Mouse (Mus musculus): Measurements from ENCODE around the gene Hoxb6. TPM values are rescaled to one million over a fixed set of nuclear protein-coding genes. Genes with fewer than 3 reads are reported as not detected.

Gene Hoxb6
- 0.68 and 14.3 TPM in 2 replicates for polyA plus RNA-seq (2012; rRNA removed)

GRCm38 (mm10) chr11:96291681-96292564 is at the start of gene Hoxb6:
TSS of gene Hoxb6 (plus strand) at chr11:96292476.
- TF ChIP-seq CTCF (IDR thresholded peaks at IDR 0.05; ENCODE audit: borderline replicate concordance, extremely low read depth, insufficient read depth, insufficient read length) (no peak), POLR2A (IDR thresholded peaks at IDR 0.05; ENCODE audit: borderline replicate concordance, extremely low read depth, insufficient read depth, insufficient read length, poor library complexity, severe bottlenecking) (no peak)

GRCm38 (mm10) chr11:96250901-96251300 is 41.4 kb upstream of the Hoxb6 start:
- no peak for DNase-seq (ENCODE audit: low read depth)
- TF ChIP-seq CTCF (IDR thresholded peaks at IDR 0.05; ENCODE audit: borderline replicate concordance, extremely low read depth, insufficient read depth, insufficient read length), result no peak
- no peak for TF ChIP-seq POLR2A (IDR thresholded peaks at IDR 0.05; ENCODE audit: borderline replicate concordance, extremely low read depth, insufficient read depth, insufficient read length, poor library complexity, severe bottlenecking)

More at GRCm38 (mm10) chr11:96291681-96292564, at the start of gene Hoxb6:
- no peak for DNase-seq (ENCODE audit: low read depth)

- TF ChIP-seq CTCF (IDR thresholded peaks at IDR 0.05; ENCODE audit: borderline replicate concordance, extremely low read depth, insufficient read depth, insufficient read length) (no peak), POLR2A (IDR thresholded peaks at IDR 0.05; ENCODE audit: borderline replicate concordance, extremely low read depth, insufficient read depth, insufficient read length, poor library complexity, severe bottlenecking) (no peak)
- DNase-seq (ENCODE audit: low read depth), result no peak
Observed at GRCm38 (mm10) chr11:96251480-96252031, 40.7 kb upstream of the Hoxb6 start.

GRCm38 (mm10) chr11:96252541-96253120 is 39.6 kb upstream of the Hoxb6 start:
- no peak for TF ChIP-seq CTCF (IDR thresholded peaks at IDR 0.05; ENCODE audit: borderline replicate concordance, extremely low read depth, insufficient read depth, insufficient read length)
- TF ChIP-seq POLR2A (IDR thresholded peaks at IDR 0.05; ENCODE audit: borderline replicate concordance, extremely low read depth, insufficient read depth, insufficient read length, poor library complexity, severe bottlenecking), result no peak
- no peak for DNase-seq (ENCODE audit: low read depth)

- TF ChIP-seq CTCF (IDR thresholded peaks at IDR 0.05; ENCODE audit: borderline replicate concordance, extremely low read depth, insufficient read depth, insufficient read length) (no peak), POLR2A (IDR thresholded peaks at IDR 0.05; ENCODE audit: borderline replicate concordance, extremely low read depth, insufficient read depth, insufficient read length, poor library complexity, severe bottlenecking) (no peak)
- no peak for DNase-seq (ENCODE audit: low read depth)
Observed at GRCm38 (mm10) chr11:96254221-96254620, 38.1 kb upstream of the Hoxb6 start.

- TF ChIP-seq CTCF (IDR thresholded peaks at IDR 0.05; ENCODE audit: borderline replicate concordance, extremely low read depth, insufficient read depth, insufficient read length), result no peak
- no peak for TF ChIP-seq POLR2A (IDR thresholded peaks at IDR 0.05; ENCODE audit: borderline replicate concordance, extremely low read depth, insufficient read depth, insufficient read length, poor library complexity, severe bottlenecking)
- no peak for DNase-seq (ENCODE audit: low read depth)
Observed at GRCm38 (mm10) chr11:96255111-96255995, 36.9 kb upstream of the Hoxb6 start.

- TF ChIP-seq CTCF (IDR thresholded peaks at IDR 0.05; ENCODE audit: borderline replicate concordance, extremely low read depth, insufficient read depth, insufficient read length) (no peak), POLR2A (IDR thresholded peaks at IDR 0.05; ENCODE audit: borderline replicate concordance, extremely low read depth, insufficient read depth, insufficient read length, poor library complexity, severe bottlenecking) (no peak)
- DNase-seq (ENCODE audit: low read depth), result no peak
Observed at GRCm38 (mm10) chr11:96255996-96256445, 36.3 kb upstream of the Hoxb6 start.

- TF ChIP-seq CTCF (IDR thresholded peaks at IDR 0.05; ENCODE audit: borderline replicate concordance, extremely low read depth, insufficient read depth, insufficient read length) (no peak), POLR2A (IDR thresholded peaks at IDR 0.05; ENCODE audit: borderline replicate concordance, extremely low read depth, insufficient read depth, insufficient read length, poor library complexity, severe bottlenecking) (no peak)
- DNase-seq (ENCODE audit: low read depth), result no peak
Observed at GRCm38 (mm10) chr11:96257141-96257540, 35.1 kb upstream of the Hoxb6 start.

- TF ChIP-seq POLR2A (IDR thresholded peaks at IDR 0.05; ENCODE audit: borderline replicate concordance, extremely low read depth, insufficient read depth, insufficient read length, poor library complexity, severe bottlenecking), result no peak
- TF ChIP-seq CTCF (IDR thresholded peaks at IDR 0.05; ENCODE audit: borderline replicate concordance, extremely low read depth, insufficient read depth, insufficient read length), result no peak
- DNase-seq (ENCODE audit: low read depth), result no peak
Observed at GRCm38 (mm10) chr11:96259038-96259437, 33.2 kb upstream of the Hoxb6 start.

GRCm38 (mm10) chr11:96259511-96259910 is 32.8 kb upstream of the Hoxb6 start:
- no peak for TF ChIP-seq CTCF (IDR thresholded peaks at IDR 0.05; ENCODE audit: borderline replicate concordance, extremely low read depth, insufficient read depth, insufficient read length)
- no peak for TF ChIP-seq POLR2A (IDR thresholded peaks at IDR 0.05; ENCODE audit: borderline replicate concordance, extremely low read depth, insufficient read depth, insufficient read length, poor library complexity, severe bottlenecking)
- DNase-seq (ENCODE audit: low read depth), result no peak

Measured in brain, embryonic 14.5 days (tissue).